Mouse (Mus musculus): ENCODE results near the gene a. TPM values are rescaled to one million over a fixed set of nuclear protein-coding genes. Genes with fewer than 3 reads are reported as not detected.
"Not testable (repeated sequence)": the region's sequence is repeated elsewhere in the genome, so short reads cannot be mapped to it uniquely, and the experiment has no call there.

The a gene
- polyA plus RNA-seq, 1 experiment from 2014 or later = 1.3 TPM

- no peak overlapping the region for H3K4me2 ChIP-seq (replicated peaks; ENCODE audit: low read depth, low read length)
- no peaks in the 10 kb centered on the region for H3K4me1 ChIP-seq (replicated peaks; ENCODE audit: control insufficient read depth, insufficient read depth, low read length)
- no peaks in the 10 kb centered on the region for H3K36me3 ChIP-seq (ENCODE audit: control insufficient read depth, insufficient read depth, low read length)
- ATAC-seq (ENCODE audit: low FRiP score) (no peak), DNase-seq (ENCODE audit: low spot score) (no peak)
- H3K27me3 ChIP-seq (ENCODE audit: control insufficient read depth, insufficient read depth, low read length) = no peaks in the 10 kb centered on the region
- no peak overlapping the region for H3K4me3 ChIP-seq (ENCODE audit: low read depth, low read length)
- no peaks in the 10 kb centered on the region for H3K9me3 ChIP-seq (ENCODE audit: control insufficient read depth, low read length)
- H3K9ac ChIP-seq (ENCODE audit: low read depth, low read length) = no peak overlapping the region
- WGBS = 85% methylated on average over 13 of the region's 13 CpGs
- H3K27ac ChIP-seq (ENCODE audit: low read depth, low read length) = no peak overlapping the region
Measured at GRCm38 (mm10) chr2:154917866-154918641, 126.9 kb downstream of the a start.

DNA sequence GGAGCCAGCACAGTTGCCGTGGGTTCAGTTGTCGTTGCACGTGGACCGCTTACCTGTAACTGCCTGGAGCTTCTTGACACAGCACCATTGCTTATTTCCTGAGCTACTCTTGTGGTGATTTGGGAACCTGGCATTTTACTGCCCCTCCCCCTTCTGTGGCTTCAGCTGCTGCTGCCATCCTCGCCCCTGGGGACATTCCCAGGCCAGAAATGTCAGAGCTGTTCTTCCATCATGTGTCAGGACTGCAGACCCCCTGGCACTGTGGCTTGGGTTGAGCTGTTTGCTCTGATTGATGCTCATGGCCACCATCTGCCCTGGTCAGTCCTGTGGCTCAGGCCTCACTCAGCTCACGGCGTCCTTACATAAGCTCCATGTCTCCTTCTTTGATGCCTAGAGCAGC is 129.7 kb downstream of the a start:
- ATAC-seq (ENCODE audit: low FRiP score) = no peak
- Histone ChIP-seq H3K36me3 (ENCODE audit: control insufficient read depth, insufficient read depth, low read length) (no peaks in the 10 kb centered on the region), H3K4me3 (ENCODE audit: low read depth, low read length) (no peak overlapping the region), H3K9ac (ENCODE audit: low read depth, low read length) (no peak overlapping the region), H3K4me1 (replicated peaks; ENCODE audit: control insufficient read depth, insufficient read depth, low read length) (no peaks in the 10 kb centered on the region), H3K4me2 (replicated peaks; ENCODE audit: low read depth, low read length) (no peak overlapping the region), H3K27ac (ENCODE audit: low read depth, low read length) (no peak overlapping the region), H3K27me3 (ENCODE audit: control insufficient read depth, insufficient read depth, low read length) (no peaks in the 10 kb centered on the region), H3K9me3 (ENCODE audit: control insufficient read depth, low read length) (no peaks in the 10 kb centered on the region)
- 80% methylated on average over 7 of the region's 7 CpGs for WGBS
- DNase-seq (ENCODE audit: low spot score) = no peak

GRCm38 (mm10) chr2:154922134-154922533 is 130.9 kb downstream of the a start:
- H3K4me1 ChIP-seq (replicated peaks; ENCODE audit: control insufficient read depth, insufficient read depth, low read length); H3K36me3 ChIP-seq (ENCODE audit: control insufficient read depth, insufficient read depth, low read length); DNase-seq (ENCODE audit: low spot score); H3K27ac ChIP-seq (ENCODE audit: low read depth, low read length); ATAC-seq (ENCODE audit: low FRiP score); H3K9me3 ChIP-seq (ENCODE audit: control insufficient read depth, low read length); H3K27me3 ChIP-seq (ENCODE audit: control insufficient read depth, insufficient read depth, low read length); H3K4me3 ChIP-seq (ENCODE audit: low read depth, low read length); H3K4me2 ChIP-seq (replicated peaks; ENCODE audit: low read depth, low read length); H3K9ac ChIP-seq (ENCODE audit: low read depth, low read length): not testable (repeated sequence)
- WGBS = no CpG with 5 or more reads among the region's 4 CpGs

- DNase-seq (ENCODE audit: low spot score) (no peak), ATAC-seq (ENCODE audit: low FRiP score) (no peak)
- no peaks in the 10 kb centered on the region for H3K36me3 ChIP-seq (ENCODE audit: control insufficient read depth, insufficient read depth, low read length)
- H3K4me1 ChIP-seq (replicated peaks; ENCODE audit: control insufficient read depth, insufficient read depth, low read length) = peaks cover 3% of the 10 kb centered on the region; the same call in 1 of the 2 replicates
- 55% methylated on average over 7 of the region's 7 CpGs for WGBS
- no peak overlapping the region for H3K4me3 ChIP-seq (ENCODE audit: low read depth, low read length)
- no peak overlapping the region for H3K9ac ChIP-seq (ENCODE audit: low read depth, low read length)
- H3K27ac ChIP-seq (ENCODE audit: low read depth, low read length) = no peak overlapping the region
- no peaks in the 10 kb centered on the region for H3K27me3 ChIP-seq (ENCODE audit: control insufficient read depth, insufficient read depth, low read length)
- H3K4me2 ChIP-seq (replicated peaks; ENCODE audit: low read depth, low read length) = no peak overlapping the region
- H3K9me3 ChIP-seq (ENCODE audit: control insufficient read depth, low read length) = no peaks in the 10 kb centered on the region
Measured at GRCm38 (mm10) chr2:154925411-154926031, 134.3 kb downstream of the a start.

DNA sequence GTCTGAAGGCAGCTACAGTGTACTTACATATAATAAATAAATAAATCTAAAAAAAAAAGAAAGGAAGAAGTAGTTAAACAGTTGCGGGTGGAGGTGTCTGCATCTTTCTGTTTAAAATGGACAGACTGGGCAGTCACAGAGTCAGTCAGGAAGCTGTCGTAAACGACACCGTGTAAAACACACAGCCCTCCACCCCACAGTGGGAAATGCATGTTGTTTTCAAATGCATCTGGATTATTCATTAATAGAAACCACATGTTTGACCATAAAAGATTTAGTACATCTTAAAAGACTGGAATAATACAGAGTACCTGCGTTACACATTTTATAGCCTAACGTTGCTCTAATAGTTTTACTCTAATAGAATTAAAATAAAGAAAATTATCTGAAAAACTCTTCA is 135.6 kb downstream of the a start:
- no peaks in the 10 kb centered on the region for H3K36me3 ChIP-seq (ENCODE audit: control insufficient read depth, insufficient read depth, low read length)
- peaks cover 3% of the 10 kb centered on the region; the same call in 1 of the 2 replicates for H3K4me1 ChIP-seq (replicated peaks; ENCODE audit: control insufficient read depth, insufficient read depth, low read length)
- H3K4me3 ChIP-seq (ENCODE audit: low read depth, low read length) = no peak overlapping the region
- H3K4me2 ChIP-seq (replicated peaks; ENCODE audit: low read depth, low read length) = no peak overlapping the region
- 69% methylated on average over 6 of the region's 6 CpGs for WGBS
- DNase-seq (ENCODE audit: low spot score) (no peak), ATAC-seq (ENCODE audit: low FRiP score) (no peak)
- no peak overlapping the region for H3K9ac ChIP-seq (ENCODE audit: low read depth, low read length)
- no peaks in the 10 kb centered on the region for H3K9me3 ChIP-seq (ENCODE audit: control insufficient read depth, low read length)
- no peaks in the 10 kb centered on the region for H3K27me3 ChIP-seq (ENCODE audit: control insufficient read depth, insufficient read depth, low read length)
- no peak overlapping the region for H3K27ac ChIP-seq (ENCODE audit: low read depth, low read length)

DNA sequence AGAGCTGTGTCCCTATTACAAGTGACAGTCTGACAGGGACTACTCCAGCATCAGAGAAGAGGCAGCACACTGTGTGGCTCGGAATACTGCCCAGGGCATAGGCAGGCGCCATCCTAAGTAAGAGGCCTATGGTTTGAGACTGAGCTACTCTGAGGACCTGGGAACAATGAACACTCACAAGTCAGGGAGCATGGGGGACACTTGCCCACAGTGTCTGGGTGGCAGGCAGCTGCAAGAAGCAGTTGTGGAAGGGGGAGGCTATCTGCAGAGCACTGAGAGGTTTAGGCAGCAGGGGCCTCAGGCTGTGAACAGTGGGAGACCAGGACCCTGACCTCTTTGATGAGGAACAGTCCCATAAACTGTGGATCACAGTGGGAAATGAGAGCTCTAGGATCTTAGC is 137.1 kb downstream of the a start:
- ATAC-seq (ENCODE audit: low FRiP score) (no peak), DNase-seq (ENCODE audit: low spot score) (no peak)
- no peaks in the 10 kb centered on the region for H3K36me3 ChIP-seq (ENCODE audit: control insufficient read depth, insufficient read depth, low read length)
- H3K27me3 ChIP-seq (ENCODE audit: control insufficient read depth, insufficient read depth, low read length) = no peaks in the 10 kb centered on the region
- H3K9ac ChIP-seq (ENCODE audit: low read depth, low read length) = no peak overlapping the region
- H3K4me1 ChIP-seq (replicated peaks; ENCODE audit: control insufficient read depth, insufficient read depth, low read length) = peaks cover 3% of the 10 kb centered on the region; the same call in 1 of the 2 replicates
- no peak overlapping the region for H3K27ac ChIP-seq (ENCODE audit: low read depth, low read length)
- no peak overlapping the region for H3K4me2 ChIP-seq (replicated peaks; ENCODE audit: low read depth, low read length)
- H3K4me3 ChIP-seq (ENCODE audit: low read depth, low read length) = no peak overlapping the region
- WGBS = 37% methylated on average over 2 of the region's 2 CpGs
- no peaks in the 10 kb centered on the region for H3K9me3 ChIP-seq (ENCODE audit: control insufficient read depth, low read length)

- Histone ChIP-seq H3K4me2 (replicated peaks; ENCODE audit: low read depth, low read length) (no peak overlapping the region), H3K36me3 (ENCODE audit: control insufficient read depth, insufficient read depth, low read length) (no peaks in the 10 kb centered on the region), H3K9ac (ENCODE audit: low read depth, low read length) (no peak overlapping the region), H3K27ac (ENCODE audit: low read depth, low read length) (no peak overlapping the region), H3K9me3 (ENCODE audit: control insufficient read depth, low read length) (no peaks in the 10 kb centered on the region), H3K27me3 (ENCODE audit: control insufficient read depth, insufficient read depth, low read length) (no peaks in the 10 kb centered on the region), H3K4me3 (ENCODE audit: low read depth, low read length) (no peak overlapping the region), H3K4me1 (replicated peaks; ENCODE audit: control insufficient read depth, insufficient read depth, low read length) (no peaks in the 10 kb centered on the region)
- WGBS = 75% methylated on average over 4 of the region's 4 CpGs
- no peak for ATAC-seq (ENCODE audit: low FRiP score)
- DNase-seq (ENCODE audit: low spot score) = no peak
Measured at GRCm38 (mm10) chr2:154933884-154934283, 142.7 kb downstream of the a start.

DNA sequence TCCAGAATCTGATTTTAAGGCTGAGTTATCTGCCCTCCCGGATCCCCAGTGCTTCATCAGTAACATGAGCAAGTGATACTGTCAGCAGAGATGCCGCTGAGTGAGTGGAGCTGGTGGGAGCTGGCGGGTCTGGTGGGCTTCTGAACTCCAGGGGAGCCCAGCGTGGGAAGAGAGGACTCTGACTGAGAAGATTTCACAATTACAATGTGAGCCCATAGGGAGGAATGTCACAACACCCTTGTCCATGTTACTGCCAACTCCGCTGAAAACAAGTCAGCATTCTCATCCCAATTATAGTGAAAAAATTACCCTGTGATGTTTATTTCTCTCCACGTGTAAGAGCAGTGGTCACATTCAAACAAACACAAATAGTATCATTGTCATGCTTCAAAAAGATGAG is 144.9 kb downstream of the a start:
- Histone ChIP-seq H3K36me3 (ENCODE audit: control insufficient read depth, insufficient read depth, low read length) (no peaks in the 10 kb centered on the region), H3K27ac (ENCODE audit: low read depth, low read length) (no peak overlapping the region), H3K9ac (ENCODE audit: low read depth, low read length) (no peak overlapping the region), H3K4me2 (replicated peaks; ENCODE audit: low read depth, low read length) (no peak overlapping the region), H3K27me3 (ENCODE audit: control insufficient read depth, insufficient read depth, low read length) (no peaks in the 10 kb centered on the region), H3K4me3 (ENCODE audit: low read depth, low read length) (no peak overlapping the region), H3K4me1 (replicated peaks; ENCODE audit: control insufficient read depth, insufficient read depth, low read length) (no peaks in the 10 kb centered on the region), H3K9me3 (ENCODE audit: control insufficient read depth, low read length) (no peaks in the 10 kb centered on the region)
- 75% methylated on average over 6 of the region's 6 CpGs for WGBS
- no peak for ATAC-seq (ENCODE audit: low FRiP score)
- no peak for DNase-seq (ENCODE audit: low spot score)
